Mouse (Mus musculus) olfactory bulb, adult 2 months (tissue): ENCODE data around the gene Myl12a.

Experiments used
- CTCF ChIP-seq: fragments of 200-500 bp; IDR thresholded peaks from 2 replicates; pipeline ENCODE4 v1.5.1; 2012; ENCODE audit warnings: low read depth, mild to moderate bottlenecking, low read length, moderate library complexity; ENCODE audit not compliant: insufficient read depth
- POLR2A ChIP-seq: fragments of 200-500 bp; IDR thresholded peaks from 2 replicates; pipeline ENCODE4 v1.6.1; 2012; ENCODE audit warnings: mild to moderate bottlenecking, low read depth, low read length, moderate library complexity; ENCODE audit not compliant: insufficient read depth

GRCm38 (mm10) chr17:70967646-70968045 lies 35.0 kb downstream of the Myl12a start:
- TF ChIP-seq CTCF (no peak), POLR2A (no peak)
